Comparison of ENCODE assay signal across 8 mouse cellular contexts in the genomic region with DNA sequence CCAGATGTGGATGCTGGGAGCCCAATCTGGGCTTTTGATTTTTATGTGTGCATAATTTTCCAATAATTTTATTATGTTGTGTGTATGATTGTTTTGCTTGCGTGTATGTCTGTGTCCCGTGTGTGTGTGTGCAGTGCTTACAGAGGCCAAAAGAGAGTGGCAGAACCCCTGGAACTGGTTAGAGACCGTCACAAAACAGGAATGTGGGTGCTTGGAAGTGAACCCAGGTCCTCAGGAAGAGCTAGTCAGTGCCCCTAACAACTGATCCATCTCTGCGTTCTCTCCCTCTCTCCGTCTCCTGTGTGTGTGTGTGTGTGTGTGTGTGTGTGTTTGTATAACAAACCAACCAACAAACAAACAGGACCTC. TPM values are rescaled to one million over a fixed set of nuclear protein-coding genes. Genes with fewer than 3 reads are reported as not detected.
DNase-seq lines count a peak whose midpoint lies in the region; ATAC-seq and TF ChIP-seq lines count a peak whose summit lies in the region.

No protein-coding gene starts in this region.

- H3K4me3 ChIP-seq in kidney, postnatal 0 days (replicated peaks; ENCODE audit: low read depth, low read length): peak overlapping the region; percentile 75; the same call in 1 of the 2 replicates
- peak overlapping the region; percentile 78 for H3K4me3 ChIP-seq in embryonic facial prominence, embryonic 13.5 days
- peak overlapping the region; percentile 81 for H3K4me3 ChIP-seq in intestine, embryonic 15.5 days (replicated peaks)
- peak overlapping the region; percentile 37 for H3K4me3 ChIP-seq in myocyte

- no peak for DNase-seq in kidney, postnatal 0 days (ENCODE audit: low spot score)
- no peak for DNase-seq in kidney, adult 9 months
- DNase-seq in natural killer cell, adult 2 months (ENCODE audit: low spot score in 2 of 2): no peak
- no peak for DNase-seq in ovary, postnatal 36 days (ENCODE audit: low spot score)
- no peak for DNase-seq in gastrocnemius, postnatal 36 days

- WGBS in kidney, postnatal 0 days: 27% methylated on average over 5 of the region's 5 CpGs
- WGBS in embryonic facial prominence, embryonic 13.5 days: 20% methylated on average over 5 of the region's 5 CpGs
- WGBS in intestine, embryonic 15.5 days: 29% methylated on average over 5 of the region's 5 CpGs

- H3K9ac ChIP-seq in kidney, postnatal 0 days (ENCODE audit: low read depth, low read length): no peak overlapping the region
- H3K9ac ChIP-seq in embryonic facial prominence, embryonic 13.5 days: peak overlapping the region; percentile 86; the same call in 1 of the 2 replicates
- no peak overlapping the region for H3K9ac ChIP-seq in intestine, embryonic 15.5 days

- 0 out of 2 replicates have a peak overlapping the region, but pooled peaks have one; percentile 27 for H3K27ac ChIP-seq in kidney, postnatal 0 days
- peak overlapping the region; percentile 90 for H3K27ac ChIP-seq in embryonic facial prominence, embryonic 13.5 days
- H3K27ac ChIP-seq in intestine, embryonic 15.5 days: peak overlapping the region; percentile 82

- intact Hi-C loops in gastrocnemius, postnatal 36 days (cut with DNase I): no loop called here

- peak overlapping the region; percentile 54 for H3ac ChIP-seq in myocyte (ENCODE audit: control insufficient read depth, insufficient read length)

- H3K9me3 ChIP-seq in kidney, postnatal 0 days (replicated peaks; ENCODE audit: low read length): no peaks in the 10 kb centered on the region
- H3K9me3 ChIP-seq in embryonic facial prominence, embryonic 13.5 days: no peaks in the 10 kb centered on the region
- no peaks in the 10 kb centered on the region for H3K9me3 ChIP-seq in intestine, embryonic 15.5 days

- no peak for TF ChIP-seq POLR2A in myocyte (IDR thresholded peaks at IDR 0.05; ENCODE audit: insufficient read length, low read depth)

- H3K4me1 ChIP-seq in kidney, postnatal 0 days (replicated peaks; ENCODE audit: insufficient read depth, low read length): peaks cover 14% of the 10 kb centered on the region
- H3K4me1 ChIP-seq in embryonic facial prominence, embryonic 13.5 days: peaks cover 24% of the 10 kb centered on the region
- H3K4me1 ChIP-seq in intestine, embryonic 15.5 days (replicated peaks): peaks cover 19% of the 10 kb centered on the region

- ATAC-seq in kidney, postnatal 0 days (replicated peaks; ENCODE audit: low FRiP score, low read depth): peak; percentile 3; the same call in 1 of the 2 replicates
- no peak for ATAC-seq in embryonic facial prominence, embryonic 13.5 days (ENCODE audit: insufficient number of reproducible peaks, insufficient read depth, low FRiP score, low TSS enrichment, low read depth)
- ATAC-seq in intestine, embryonic 15.5 days: peak; percentile 37

- peaks cover 23% of the 10 kb centered on the region for H3K79me2 ChIP-seq in myocyte (ENCODE audit: control insufficient read depth, insufficient read depth)

- no peak; the same call in 1 of the 2 replicates for TF ChIP-seq CTCF in kidney, postnatal 0 days (IDR thresholded peaks at IDR 0.05; ENCODE audit: low read depth)

- H3K4me2 ChIP-seq in kidney, postnatal 0 days (ENCODE audit: low read length): peak overlapping the region; percentile 83
- peak overlapping the region; percentile 76 for H3K4me2 ChIP-seq in embryonic facial prominence, embryonic 13.5 days
- peak overlapping the region; percentile 84 for H3K4me2 ChIP-seq in intestine, embryonic 15.5 days (replicated peaks)
- H3K4me2 ChIP-seq in myocyte (ENCODE audit: low read depth): peak overlapping the region; percentile 85

- H3K27me3 ChIP-seq in kidney, postnatal 0 days (ENCODE audit: insufficient read depth, low read length): no peaks in the 10 kb centered on the region
- no peaks in the 10 kb centered on the region for H3K27me3 ChIP-seq in embryonic facial prominence, embryonic 13.5 days
- 0 out of 2 replicates have a peak, but pooled peaks cover under 1% of the 10 kb centered on the region for H3K27me3 ChIP-seq in intestine, embryonic 15.5 days (replicated peaks)
- H3K27me3 ChIP-seq in myocyte (ENCODE audit: control insufficient read depth, insufficient read depth, insufficient read length): peaks cover under 1% of the 10 kb centered on the region

- H3K36me3 ChIP-seq in kidney, postnatal 0 days (ENCODE audit: insufficient read depth, low read length): peaks cover 17% of the 10 kb centered on the region
- H3K36me3 ChIP-seq in embryonic facial prominence, embryonic 13.5 days: peaks cover 25% of the 10 kb centered on the region
- H3K36me3 ChIP-seq in intestine, embryonic 15.5 days: peaks cover 17% of the 10 kb centered on the region
- peaks cover under 1% of the 10 kb centered on the region for H3K36me3 ChIP-seq in myocyte (ENCODE audit: control insufficient read depth, insufficient read depth)

TF ChIP-seq in myocyte, 11 proteins besides CTCF, POLR2A, EP300 and RAD21:
- no peak for TF ChIP-seq POLR2AphosphoS2 (IDR thresholded peaks at IDR 0.05; ENCODE audit: insufficient read length, low read depth)

RNA-seq across cellular contexts. Expression of gene Tor1b, which starts 0.3 kb away (rescaled TPM):
- 34.8 and 35.3 TPM in 2 replicates for polyA plus RNA-seq in kidney, postnatal 0 days (2015; fragmentation: Nextera tagmentation; extraction: Ambion mirVana)
- 37.2 and 37.6 TPM in 2 replicates for polyA plus RNA-seq in embryonic facial prominence, embryonic 13.5 days (2015; fragmentation: Nextera tagmentation; extraction: Ambion mirVana)
- polyA plus RNA-seq in intestine, embryonic 15.5 days (2015; fragmentation: Nextera tagmentation; extraction: Ambion mirVana): 22.4 and 25.4 TPM in 2 replicates
- polyA plus RNA-seq in myocyte (2012; fragmentation: generic; extraction: Trizol): 27.1 TPM
- 10 to 100 TPM; 19.0 to 22.7 TPM for total RNA-seq in gastrocnemius, postnatal 36 days (2021)

RNA-seq across cellular contexts. Expression of gene Tor1a, which starts 15.3 kb away (rescaled TPM):
- polyA plus RNA-seq in kidney, postnatal 0 days (2015; fragmentation: Nextera tagmentation; extraction: Ambion mirVana): 69.1 and 70.7 TPM in 2 replicates
- polyA plus RNA-seq in embryonic facial prominence, embryonic 13.5 days (2015; fragmentation: Nextera tagmentation; extraction: Ambion mirVana): 80.0 and 85.2 TPM in 2 replicates
- 78.8 and 90.9 TPM in 2 replicates for polyA plus RNA-seq in intestine, embryonic 15.5 days (2015; fragmentation: Nextera tagmentation; extraction: Ambion mirVana)
- polyA plus RNA-seq in myocyte (2012; fragmentation: generic; extraction: Trizol): 42.7 TPM
- 1 to 10 TPM; 4.1 to 5.1 TPM for total RNA-seq in gastrocnemius, postnatal 36 days (2021)

RNA-seq across cellular contexts. Expression of gene Ptges, which starts 22.8 kb away (rescaled TPM):
- 44.2 and 47.9 TPM in 2 replicates for polyA plus RNA-seq in kidney, postnatal 0 days (2015; fragmentation: Nextera tagmentation; extraction: Ambion mirVana)
- 15.8 and 19.8 TPM in 2 replicates for polyA plus RNA-seq in embryonic facial prominence, embryonic 13.5 days (2015; fragmentation: Nextera tagmentation; extraction: Ambion mirVana)
- 2.8 and 4.3 TPM in 2 replicates for polyA plus RNA-seq in intestine, embryonic 15.5 days (2015; fragmentation: Nextera tagmentation; extraction: Ambion mirVana)
- 0.56 TPM for polyA plus RNA-seq in myocyte (2012; fragmentation: generic; extraction: Trizol)
- 1 to 10 TPM; 3.0 to 6.5 TPM for total RNA-seq in gastrocnemius, postnatal 36 days (2021)

RNA-seq across cellular contexts. Expression of gene BC005624, which starts 29.6 kb away (rescaled TPM):
- 47.2 and 48.4 TPM in 2 replicates for polyA plus RNA-seq in kidney, postnatal 0 days (2015; fragmentation: Nextera tagmentation; extraction: Ambion mirVana)
- polyA plus RNA-seq in embryonic facial prominence, embryonic 13.5 days (2015; fragmentation: Nextera tagmentation; extraction: Ambion mirVana): 64.2 and 70.1 TPM in 2 replicates
- polyA plus RNA-seq in intestine, embryonic 15.5 days (2015; fragmentation: Nextera tagmentation; extraction: Ambion mirVana): 48.3 and 49.6 TPM in 2 replicates
- polyA plus RNA-seq in myocyte (2012; fragmentation: generic; extraction: Trizol): 27.9 TPM
- total RNA-seq in gastrocnemius, postnatal 36 days (2021): 10 to 100 TPM; 19.8 to 22.8 TPM

RNA-seq across cellular contexts. Expression of gene Usp20, which starts 29.6 kb away (rescaled TPM):
- 12.9 and 15.9 TPM in 2 replicates for polyA plus RNA-seq in kidney, postnatal 0 days (2015; fragmentation: Nextera tagmentation; extraction: Ambion mirVana)
- 23.5 and 25.6 TPM in 2 replicates for polyA plus RNA-seq in embryonic facial prominence, embryonic 13.5 days (2015; fragmentation: Nextera tagmentation; extraction: Ambion mirVana)
- 11.9 and 15.2 TPM in 2 replicates for polyA plus RNA-seq in intestine, embryonic 15.5 days (2015; fragmentation: Nextera tagmentation; extraction: Ambion mirVana)
- polyA plus RNA-seq in myocyte (2012; fragmentation: generic; extraction: Trizol): 38.5 TPM
- 1 to 10 TPM; 6.6 to 8.7 TPM for total RNA-seq in gastrocnemius, postnatal 36 days (2021)

Comparison
In these comparisons a context has a peak if more than half of its experiments do, and no peak if none do; other contexts are left out.
1. H3K27ac ChIP-seq: peak in every context shown above with its lines; median percentile 90 in embryonic facial prominence, embryonic 13.5 days; 82 in intestine, embryonic 15.5 days; 27 in kidney, postnatal 0 days.